Mouse (Mus musculus) MEL (cell line): ENCODE results near the gene Atp1a2. TPM values are rescaled to one million over a fixed set of nuclear protein-coding genes. Genes with fewer than 3 reads are reported as not detected.
A peak's percentile ranks its signal among the peaks of the same experiment; 100 is the strongest.

Experiments used
- DNase-seq: peaks from one replicate; pipeline ENCODE4 v3.0.0; 2011; ENCODE audit warnings: low read depth, low spot score
- H3K27ac ChIP-seq: 2 replicates; pipeline ENCODE4 v1.5.1; 2012; ENCODE audit warnings: low read depth, mild to moderate bottlenecking, control low read depth, low read length, moderate library complexity; ENCODE audit not compliant: control insufficient read depth
- H3K27me3 ChIP-seq, 2 experiments: fragments of 150-350 bp in 1 of 2; sonication (generic) in 1 of 2; 2 replicates each; pipeline ENCODE4 v1.6.1; 2012; ENCODE audit warnings: low read length in 2 of 2, mild to moderate bottlenecking in 2 of 2, improper control_type of control experiment in 1 of 2, moderate library complexity in 1 of 2; ENCODE audit not compliant: insufficient read depth in 2 of 2, control insufficient read depth in 1 of 2
- H3K36me3 ChIP-seq, 2 experiments: 2 replicates each; pipeline ENCODE4 v1.6.1; 2012 to 2014; ENCODE audit warnings: low read length in 2 of 2, improper control_type of control experiment in 1 of 2, inconsistent platforms in 1 of 2, mild to moderate bottlenecking in 1 of 2; ENCODE audit not compliant: insufficient read depth in 2 of 2, control insufficient read depth in 1 of 2
- H3K4me1 ChIP-seq, 2 experiments: fragments of 150-350 bp in 1 of 2; sonication (generic) in 1 of 2; 2 replicates each; pipeline ENCODE4 v1.6.1; 2012; ENCODE audit warnings: low read length in 2 of 2, improper control_type of control experiment in 1 of 2, mild to moderate bottlenecking in 1 of 2; ENCODE audit not compliant: insufficient read depth in 2 of 2, control insufficient read depth in 1 of 2
- H3K4me3 ChIP-seq, 2 experiments: fragments of 150-350 bp in 1 of 2; sonication (generic) in 1 of 2; 2 replicates each; pipeline ENCODE4 v1.5.1; 2012; ENCODE audit warnings: low read depth in 2 of 2, low read length in 2 of 2, mild to moderate bottlenecking in 2 of 2, moderate library complexity in 2 of 2, control low read depth in 1 of 2, improper control_type of control experiment in 1 of 2; ENCODE audit not compliant: control insufficient read depth in 1 of 2, insufficient read depth in 1 of 2
- H3K79me2 ChIP-seq: 2 replicates; pipeline ENCODE4 v1.6.1; 2012; ENCODE audit warnings: mild to moderate bottlenecking, low read length, moderate library complexity; ENCODE audit not compliant: control insufficient read depth, poor library complexity, insufficient read depth
- H3K9ac ChIP-seq: 2 replicates; pipeline ENCODE4 v1.6.1; 2012; ENCODE audit warnings: low read depth, mild to moderate bottlenecking, control low read depth, low read length, moderate library complexity; ENCODE audit not compliant: control insufficient read depth, poor library complexity, severe bottlenecking
- H3K9me3 ChIP-seq: fragments of 150-350 bp; sonication (generic); replicated peaks from 2 replicates; pipeline ENCODE4 v1.6.1; 2012; ENCODE audit warnings: mild to moderate bottlenecking, low read length, improper control_type of control experiment, moderate library complexity; ENCODE audit not compliant: insufficient read depth
- CTCF ChIP-seq, 3 experiments: IDR thresholded peaks in 2 of 3; conservative IDR thresholded peaks in 1 of 3; 2 replicates each; pipeline ENCODE4 v1.5.1; 2011 to 2012; ENCODE audit warnings: low read length in 3 of 3, low read depth in 2 of 3, mild to moderate bottlenecking in 2 of 3, improper control_type of control experiment in 1 of 3, inconsistent platforms in 1 of 3, mixed read lengths in 1 of 3, moderate library complexity in 1 of 3; ENCODE audit not compliant: control insufficient read depth in 1 of 3, insufficient read depth in 1 of 3, poor library complexity in 1 of 3, severe bottlenecking in 1 of 3
- EP300 ChIP-seq, 2 experiments: IDR thresholded peaks; 2 replicates each; pipeline ENCODE4 v1.6.1; 2011; ENCODE audit warnings: improper control_type of control experiment in 2 of 2, low read length in 2 of 2, low read depth in 1 of 2, mild to moderate bottlenecking in 1 of 2
- GABPA ChIP-seq: IDR thresholded peaks from 2 replicates; pipeline ENCODE4 v1.6.1; 2012; ENCODE audit warnings: low read depth, mild to moderate bottlenecking, inconsistent platforms, low read length, improper control_type of control experiment, moderate library complexity
- GATA1 ChIP-seq: IDR thresholded peaks from 2 replicates; pipeline ENCODE4 v1.6.1; 2011; ENCODE audit warnings: low read depth, low read length, improper control_type of control experiment
- JUND ChIP-seq: IDR thresholded peaks from 2 replicates; pipeline ENCODE4 v1.6.1; 2011; ENCODE audit warnings: low read depth, mild to moderate bottlenecking, improper control_type of control experiment, low read length
- KAT2A ChIP-seq: conservative IDR thresholded peaks from 2 replicates; pipeline ENCODE4 v1.6.1; 2012; ENCODE audit warnings: low read depth, low read length, improper control_type of control experiment, inconsistent platforms
- MAX ChIP-seq: IDR thresholded peaks from 2 replicates; pipeline ENCODE4 v1.6.1; 2011; ENCODE audit warnings: low read length, improper control_type of control experiment
- MXI1 ChIP-seq: IDR thresholded peaks from 2 replicates; pipeline ENCODE4 v1.6.1; 2011; ENCODE audit warnings: mild to moderate bottlenecking, low read depth, low read length, improper control_type of control experiment
- MYB ChIP-seq: IDR thresholded peaks from 2 replicates; pipeline ENCODE4 v1.6.1; 2011; ENCODE audit warnings: mild to moderate bottlenecking, low read depth, low read length, improper control_type of control experiment
- POLR2A ChIP-seq, 2 experiments: IDR thresholded peaks; 2 replicates each; pipeline ENCODE4 v1.6.1; 2011 to 2012; ENCODE audit warnings: low read length in 2 of 2, mild to moderate bottlenecking in 2 of 2, control low read depth in 1 of 2, improper control_type of control experiment in 1 of 2, low read depth in 1 of 2, moderate library complexity in 1 of 2; ENCODE audit not compliant: control insufficient read depth in 1 of 2, insufficient read depth in 1 of 2, poor library complexity in 1 of 2
- SMC3 ChIP-seq: IDR thresholded peaks from 2 replicates; pipeline ENCODE4 v1.6.1; 2011; ENCODE audit warnings: low read depth, low read length, improper control_type of control experiment
- ZNF384 ChIP-seq: IDR thresholded peaks from 2 replicates; pipeline ENCODE4 v1.6.1; 2012; ENCODE audit warnings: low read depth, mild to moderate bottlenecking, inconsistent platforms, low read length, improper control_type of control experiment
- polyA plus RNA-seq, 2 experiments: library from polyadenylated mRNA; stranded (reverse) in 1 of 2; unstranded in 1 of 2; fragments of >175 nt in 1 of 2; fragments of >200 nt in 1 of 2; gene quantifications; 2 replicates each; pipeline versions ENCODE4 v1.2.1 to v1.2.4; 2012; ENCODE audit warnings: low replicate concordance in 2 of 2, low read depth in 1 of 2; ENCODE audit not compliant: insufficient read length in 2 of 2, insufficient read depth in 1 of 2, missing spikeins in 1 of 2
- total RNA-seq: library from RNA; depleted of rRNA; stranded (reverse); fragments of 300-350 nt; gene quantifications from 2 replicates; pipeline ENCODE4 v1.2.3, GENCODE M21; 2012

The Atp1a2 gene
- total and polyA plus RNA-seq, 3 experiments: 0.04 TPM; not detected in 2

- H3K36me3 ChIP-seq: peaks cover 0 to 38% of the 10 kb centered on the region in 2 experiments; a peak in 2 of 4 replicates
- H3K9ac ChIP-seq: no peak overlapping the region
- peak; percentile 17 for DNase-seq
- no peaks in the 10 kb centered on the region for H3K27me3 ChIP-seq
- H3K27ac ChIP-seq: no peak overlapping the region
- H3K79me2 ChIP-seq: peaks cover 2% of the 10 kb centered on the region; the same call in 1 of the 2 replicates
- no peak overlapping the region for H3K4me3 ChIP-seq
- no peaks in the 10 kb centered on the region for H3K9me3 ChIP-seq
- peaks cover 11 to 45% of the 10 kb centered on the region in 2 experiments for H3K4me1 ChIP-seq
- TF ChIP-seq GABPA (no peak), MYB (no peak), MAX (no peak), EP300 (IDR thresholded peaks at IDR 0.05; ENCODE audit: low read depth in 1 of 2, low read length in 2 of 2) (0 out of 4 replicates have a peak, but pooled peaks of 1 of the 2 experiments have one; percentile 12), GATA1 (no peak), KAT2A (no peak), JUND (no peak)
These were observed 8.3 kb upstream of the Atp1a2 start for GRCm38 (mm10) chr1:172306196-172306595.

DNA sequence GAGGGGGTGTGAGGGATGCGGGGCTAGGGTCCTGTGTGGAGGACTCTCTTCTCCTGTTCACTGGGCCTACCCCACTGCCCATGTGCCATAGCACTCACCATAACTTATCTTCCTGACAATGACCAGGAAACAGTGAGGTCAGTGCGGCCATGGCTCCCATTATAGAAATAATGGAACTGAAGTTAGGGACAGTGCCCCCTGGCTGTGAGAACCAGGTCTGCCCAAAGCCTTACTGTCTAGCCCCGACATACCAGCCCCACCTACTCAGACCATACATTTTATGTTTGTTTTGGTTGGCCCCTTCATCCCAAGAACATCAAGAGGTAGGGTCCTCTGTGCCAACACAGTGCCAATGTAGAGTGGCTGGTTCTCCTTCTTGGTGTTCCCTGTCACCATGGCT, 7.8 kb upstream of the Atp1a2 start:
- H3K9me3 ChIP-seq: no peaks in the 10 kb centered on the region
- peak; percentile 49 for DNase-seq
- H3K4me1 ChIP-seq: peaks cover 9 to 45% of the 10 kb centered on the region in 2 experiments
- no peak overlapping the region for H3K9ac ChIP-seq
- H3K4me3 ChIP-seq: no peak overlapping the region
- H3K27me3 ChIP-seq: no peaks in the 10 kb centered on the region
- H3K36me3 ChIP-seq: peaks cover 0 to 35% of the 10 kb centered on the region in 2 experiments; a peak in 2 of 4 replicates
- no peak overlapping the region for H3K27ac ChIP-seq
- peaks cover 2% of the 10 kb centered on the region; the same call in 1 of the 2 replicates for H3K79me2 ChIP-seq
- TF ChIP-seq CTCF (IDR thresholded peaks at IDR 0.05 in 2 of 3, conservative IDR thresholded peaks at IDR 0.05 in 1 of 3; ENCODE audit: control insufficient read depth in 1 of 3, insufficient read depth in 1 of 3, low read depth in 2 of 3, low read length in 3 of 3, poor library complexity in 1 of 3, severe bottlenecking in 1 of 3) (peak; percentile 42 to 59 (median 49); a peak in 5 of 6 replicates), POLR2A (IDR thresholded peaks at IDR 0.05; ENCODE audit: control insufficient read depth in 1 of 2, insufficient read depth in 1 of 2, low read depth in 1 of 2, low read length in 2 of 2, poor library complexity in 1 of 2) (no peak), SMC3 (peak; percentile 47)

DNA sequence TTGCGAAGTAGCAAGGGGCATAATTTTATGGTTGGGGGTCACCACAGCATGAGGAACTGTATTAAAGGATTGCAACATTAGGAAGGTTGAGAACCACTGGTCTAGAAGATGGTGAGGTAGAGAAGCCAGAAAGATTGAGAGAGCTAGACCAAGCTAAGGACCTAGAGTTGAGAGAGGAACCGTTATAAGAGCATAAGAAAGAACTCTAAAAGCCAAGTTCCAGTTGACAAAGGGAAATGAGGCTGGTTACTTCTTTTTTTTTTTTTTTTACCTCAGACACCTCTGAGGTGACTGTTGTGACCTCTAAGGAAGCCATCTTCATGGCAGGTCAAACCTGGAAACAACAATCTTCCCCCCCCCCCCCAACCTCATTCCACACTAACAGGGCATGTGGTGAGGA, 7.3 kb upstream of the Atp1a2 start:
- Histone ChIP-seq H3K4me3 (no peak overlapping the region), H3K9ac (peak overlapping the region; percentile 32), H3K36me3 (peaks cover 0 to 35% of the 10 kb centered on the region in 2 experiments; a peak in 2 of 4 replicates), H3K27ac (peak overlapping the region; percentile 75), H3K79me2 (peaks cover 2% of the 10 kb centered on the region; the same call in 1 of the 2 replicates), H3K27me3 (no peaks in the 10 kb centered on the region), H3K4me1 (peaks cover 9 to 45% of the 10 kb centered on the region in 2 experiments), H3K9me3 (no peaks in the 10 kb centered on the region)
- TF ChIP-seq ZNF384 (peak; percentile 92), MXI1 (no peak)
- DNase-seq: peak; percentile 56
